Mouse (Mus musculus): Measurements from ENCODE around the gene Elk4. TPM values are rescaled to one million over a fixed set of nuclear protein-coding genes. Genes with fewer than 3 reads are reported as not detected.
A peak's percentile ranks its signal among the peaks of the same experiment; 100 is the strongest.

The Elk4 gene
- polyA plus RNA-seq, 1 experiment = 33.7 TPM

- Histone ChIP-seq H3K9ac (ENCODE audit: low read depth, poor library complexity, severe bottlenecking) (no peak overlapping the region), H3K4me1 (ENCODE audit: control insufficient read depth, insufficient read depth, low read length) (no peaks in the 10 kb centered on the region)
- no peak for TF ChIP-seq CTCF (IDR thresholded peaks at IDR 0.05; ENCODE audit: low read depth, low read length)
- no peak for TF ChIP-seq EP300 (IDR thresholded peaks at IDR 0.05; ENCODE audit: insufficient read depth, low read depth, low read length)
- TF ChIP-seq POLR2A (IDR thresholded peaks at IDR 0.05; ENCODE audit: insufficient read depth, low read length) = no peak
Measured at GRCm38 (mm10) chr1:132043759-132044158, 36.4 kb downstream of the Elk4 start.

DNA sequence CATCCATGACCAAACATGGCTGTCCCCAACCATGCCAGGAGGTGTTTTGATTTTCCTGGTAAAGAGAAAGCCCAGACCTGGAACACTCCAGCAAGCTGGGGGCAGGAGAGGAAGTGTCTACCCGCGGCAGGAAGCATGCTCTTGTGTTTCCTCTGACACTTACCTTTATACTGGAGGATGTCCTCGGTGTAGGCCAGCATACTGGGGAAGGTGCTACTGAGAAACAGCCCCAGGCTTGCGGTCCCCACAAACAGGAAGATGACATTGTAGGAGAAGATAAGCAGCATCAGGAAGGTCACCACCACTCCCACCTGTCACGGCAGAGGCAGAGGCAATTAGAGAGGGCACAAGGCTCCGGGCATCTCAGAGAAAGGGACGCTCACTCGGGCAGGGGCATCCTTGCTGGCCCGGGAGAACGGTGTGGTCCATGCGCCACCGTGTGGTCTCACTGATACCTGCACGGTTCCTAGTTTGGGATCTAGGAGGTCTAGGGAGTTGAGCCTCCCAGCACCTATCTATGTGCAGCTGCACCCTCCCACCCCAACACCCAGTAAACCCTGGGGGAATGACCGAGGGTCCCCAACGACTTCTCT is 38.8 kb downstream of the Elk4 start:
- Histone ChIP-seq H3K4me3 (ENCODE audit: low read depth, low read length) (no peak overlapping the region), H3K9me3 (replicated peaks; ENCODE audit: control insufficient read depth, insufficient read depth, low read length, poor library complexity, severe bottlenecking) (no peaks in the 10 kb centered on the region), H3K9ac (ENCODE audit: low read depth, poor library complexity, severe bottlenecking) (no peak overlapping the region), H3K4me1 (ENCODE audit: control insufficient read depth, insufficient read depth, low read length) (peaks cover 4% of the 10 kb centered on the region), H3K27me3 (ENCODE audit: control insufficient read depth, insufficient read depth, low read length, poor library complexity, severe bottlenecking) (no peaks in the 10 kb centered on the region), H3K36me3 (ENCODE audit: control insufficient read depth, insufficient read depth, low read length, poor library complexity, severe bottlenecking) (no peaks in the 10 kb centered on the region), H3K27ac (ENCODE audit: insufficient read depth, low read length) (no peak overlapping the region)
- TF ChIP-seq EP300 (IDR thresholded peaks at IDR 0.05; ENCODE audit: insufficient read depth, low read depth, low read length) = no peak
- TF ChIP-seq CTCF (IDR thresholded peaks at IDR 0.05; ENCODE audit: low read depth, low read length) = peak; percentile 91

More at GRCm38 (mm10) chr1:132043759-132044158, 36.4 kb downstream of the Elk4 start:
- no peak overlapping the region for H3K27ac ChIP-seq (ENCODE audit: insufficient read depth, low read length)
- H3K27me3 ChIP-seq (ENCODE audit: control insufficient read depth, insufficient read depth, low read length, poor library complexity, severe bottlenecking) = no peaks in the 10 kb centered on the region
- no peaks in the 10 kb centered on the region for H3K36me3 ChIP-seq (ENCODE audit: control insufficient read depth, insufficient read depth, low read length, poor library complexity, severe bottlenecking)
- no peak overlapping the region for H3K4me3 ChIP-seq (ENCODE audit: low read depth, low read length)
- no peaks in the 10 kb centered on the region for H3K9me3 ChIP-seq (replicated peaks; ENCODE audit: control insufficient read depth, insufficient read depth, low read length, poor library complexity, severe bottlenecking)

- Histone ChIP-seq H3K9me3 (replicated peaks; ENCODE audit: control insufficient read depth, insufficient read depth, low read length, poor library complexity, severe bottlenecking) (no peaks in the 10 kb centered on the region), H3K27me3 (ENCODE audit: control insufficient read depth, insufficient read depth, low read length, poor library complexity, severe bottlenecking) (no peaks in the 10 kb centered on the region), H3K4me1 (ENCODE audit: control insufficient read depth, insufficient read depth, low read length) (peaks cover 4% of the 10 kb centered on the region), H3K9ac (ENCODE audit: low read depth, poor library complexity, severe bottlenecking) (no peak overlapping the region), H3K36me3 (ENCODE audit: control insufficient read depth, insufficient read depth, low read length, poor library complexity, severe bottlenecking) (no peaks in the 10 kb centered on the region), H3K4me3 (ENCODE audit: low read depth, low read length) (no peak overlapping the region), H3K27ac (ENCODE audit: insufficient read depth, low read length) (no peak overlapping the region)
- TF ChIP-seq POLR2A (IDR thresholded peaks at IDR 0.05; ENCODE audit: insufficient read depth, low read length) (no peak), CTCF (IDR thresholded peaks at IDR 0.05; ENCODE audit: low read depth, low read length) (no peak), EP300 (IDR thresholded peaks at IDR 0.05; ENCODE audit: insufficient read depth, low read depth, low read length) (no peak)
Measured at GRCm38 (mm10) chr1:132051746-132052145, 44.3 kb downstream of the Elk4 start.

- TF ChIP-seq CTCF (IDR thresholded peaks at IDR 0.05; ENCODE audit: low read depth, low read length) = no peak
- no peak for TF ChIP-seq EP300 (IDR thresholded peaks at IDR 0.05; ENCODE audit: insufficient read depth, low read depth, low read length)
- no peak for TF ChIP-seq POLR2A (IDR thresholded peaks at IDR 0.05; ENCODE audit: insufficient read depth, low read length)
- no peak overlapping the region for H3K9ac ChIP-seq (ENCODE audit: low read depth, poor library complexity, severe bottlenecking)
- H3K9me3 ChIP-seq (replicated peaks; ENCODE audit: control insufficient read depth, insufficient read depth, low read length, poor library complexity, severe bottlenecking) = no peaks in the 10 kb centered on the region
- no peaks in the 10 kb centered on the region for H3K27me3 ChIP-seq (ENCODE audit: control insufficient read depth, insufficient read depth, low read length, poor library complexity, severe bottlenecking)
- H3K4me3 ChIP-seq (ENCODE audit: low read depth, low read length) = no peak overlapping the region
- H3K27ac ChIP-seq (ENCODE audit: insufficient read depth, low read length) = no peak overlapping the region
- H3K36me3 ChIP-seq (ENCODE audit: control insufficient read depth, insufficient read depth, low read length, poor library complexity, severe bottlenecking) = no peaks in the 10 kb centered on the region
- peaks cover 3% of the 10 kb centered on the region for H3K4me1 ChIP-seq (ENCODE audit: control insufficient read depth, insufficient read depth, low read length)
Measured at GRCm38 (mm10) chr1:132054387-132054786, 47.0 kb downstream of the Elk4 start.

DNA sequence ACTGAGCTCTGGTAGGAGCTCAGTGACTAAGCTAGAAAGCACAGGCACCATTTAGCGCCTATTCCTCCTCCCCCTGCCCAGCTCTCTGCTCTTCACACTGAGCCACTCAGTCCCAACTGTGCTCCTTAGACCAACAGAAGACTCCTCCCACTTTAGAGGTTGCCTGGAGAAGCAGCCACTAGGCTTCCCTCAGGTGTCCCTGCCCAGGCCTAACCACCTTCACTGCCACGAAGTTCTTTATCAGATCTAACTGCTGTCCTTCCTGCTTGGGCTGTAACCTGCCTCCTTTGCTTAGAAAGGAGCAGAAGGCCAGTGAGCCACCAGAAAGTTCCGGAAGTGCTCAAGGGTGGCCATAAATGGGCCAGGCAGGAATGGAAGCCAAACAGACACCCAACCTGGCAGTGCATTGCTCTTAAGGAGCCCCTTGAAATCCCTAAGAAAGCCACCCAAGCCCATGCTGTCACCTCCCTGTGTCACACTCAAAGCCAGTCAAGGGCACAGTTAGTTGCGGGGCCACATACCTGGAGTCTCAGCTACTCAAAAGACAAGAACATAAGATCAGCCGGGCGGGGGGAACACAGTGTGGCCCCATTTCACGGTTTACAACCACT is 47.8 kb downstream of the Elk4 start:
- Histone ChIP-seq H3K27ac (ENCODE audit: insufficient read depth, low read length) (no peak overlapping the region), H3K4me1 (ENCODE audit: control insufficient read depth, insufficient read depth, low read length) (no peaks in the 10 kb centered on the region), H3K27me3 (ENCODE audit: control insufficient read depth, insufficient read depth, low read length, poor library complexity, severe bottlenecking) (no peaks in the 10 kb centered on the region), H3K36me3 (ENCODE audit: control insufficient read depth, insufficient read depth, low read length, poor library complexity, severe bottlenecking) (no peaks in the 10 kb centered on the region), H3K9me3 (replicated peaks; ENCODE audit: control insufficient read depth, insufficient read depth, low read length, poor library complexity, severe bottlenecking) (no peaks in the 10 kb centered on the region), H3K9ac (ENCODE audit: low read depth, poor library complexity, severe bottlenecking) (no peak overlapping the region), H3K4me3 (ENCODE audit: low read depth, low read length) (no peak overlapping the region)
- TF ChIP-seq POLR2A (IDR thresholded peaks at IDR 0.05; ENCODE audit: insufficient read depth, low read length) (no peak), EP300 (IDR thresholded peaks at IDR 0.05; ENCODE audit: insufficient read depth, low read depth, low read length) (no peak), CTCF (IDR thresholded peaks at IDR 0.05; ENCODE audit: low read depth, low read length) (no peak)

GRCm38 (mm10) chr1:132058558-132058957 is 51.2 kb downstream of the Elk4 start:
- Histone ChIP-seq H3K9me3 (replicated peaks; ENCODE audit: control insufficient read depth, insufficient read depth, low read length, poor library complexity, severe bottlenecking) (no peaks in the 10 kb centered on the region), H3K4me3 (ENCODE audit: low read depth, low read length) (no peak overlapping the region), H3K27ac (ENCODE audit: insufficient read depth, low read length) (no peak overlapping the region), H3K36me3 (ENCODE audit: control insufficient read depth, insufficient read depth, low read length, poor library complexity, severe bottlenecking) (no peaks in the 10 kb centered on the region), H3K9ac (ENCODE audit: low read depth, poor library complexity, severe bottlenecking) (no peak overlapping the region), H3K27me3 (ENCODE audit: control insufficient read depth, insufficient read depth, low read length, poor library complexity, severe bottlenecking) (no peaks in the 10 kb centered on the region), H3K4me1 (ENCODE audit: control insufficient read depth, insufficient read depth, low read length) (no peaks in the 10 kb centered on the region)
- TF ChIP-seq CTCF (IDR thresholded peaks at IDR 0.05; ENCODE audit: low read depth, low read length) = no peak

Measured in ES-Bruce4 (cell line).